Mouse (Mus musculus) adrenal gland, postnatal 0 days (tissue): ENCODE results near the gene Tpra1. TPM values are rescaled to one million over a fixed set of nuclear protein-coding genes. Genes with fewer than 3 reads are reported as not detected.

Experiments
- polyA plus RNA-seq: library from polyadenylated mRNA; unstranded; fragments of >200 nt; fragmentation: Nextera tagmentation; extraction: Ambion mirVana; gene quantifications from 2 replicates; pipeline ENCODE4 v1.2.1, GENCODE M21; 2015

Tpra1 gene
- polyA plus RNA-seq = 55.0 and 115 TPM in 2 replicates

GRCm38 (mm10) chr6:88901947-88902820 lies at the start of gene Tpra1:
TSS of gene Tpra1 (plus strand) at chr6:88902251.

GRCm38 (mm10) chr6:88874868-88875508 lies 27.1 kb upstream of the Tpra1 start, which contains the start of gene Podxl2:
TSS of gene Podxl2 (minus strand) at chr6:88875044.

GRCm38 (mm10) chr6:88898534-88899048 lies 3.5 kb upstream of the Tpra1 start, which contains the start of gene Mcm2:
TSS of gene Mcm2 (minus strand) at chr6:88898780.

Other genes with a start within 250 kb of the Tpra1 start
- 53.6 and 57.4 TPM in 2 replicates for gene Mgll, start 177.8 kb upstream of the Tpra1 start, polyA plus RNA-seq
- 36.9 and 56.9 TPM in 2 replicates for gene Abtb1, start 60.3 kb upstream of the Tpra1 start, polyA plus RNA-seq
- 63.2 and 106 TPM in 2 replicates for gene Podxl2, start 27.2 kb upstream of the Tpra1 start, polyA plus RNA-seq
- gene Mcm2, start 3.5 kb upstream of the Tpra1 start, polyA plus RNA-seq = 23.7 and 42.7 TPM in 2 replicates